Mouse (Mus musculus): ENCODE measurements around the gene Phf21b. TPM values are rescaled to one million over a fixed set of nuclear protein-coding genes. Genes with fewer than 3 reads are reported as not detected.

The Phf21b gene
- polyA plus RNA-seq, 1 experiment from 2014 or later = 10.2 TPM

- Histone ChIP-seq H3K4me1 (replicated peaks; ENCODE audit: control insufficient read depth, insufficient read depth, low read length) (peaks cover 45% of the 10 kb centered on the region), H3K27me3 (replicated peaks; ENCODE audit: control insufficient read depth, insufficient read depth, low read length) (no peaks in the 10 kb centered on the region), H3K27ac (ENCODE audit: low read length) (peak overlapping the region; percentile 98), H3K9ac (replicated peaks; ENCODE audit: low read depth, low read length) (peak overlapping the region; percentile 88), H3K4me2 (ENCODE audit: low read length) (peak overlapping the region; percentile 74), H3K9me3 (ENCODE audit: control insufficient read depth, low read length) (no peaks in the 10 kb centered on the region), H3K4me3 (replicated peaks; ENCODE audit: low read length) (peak overlapping the region; percentile 78), H3K36me3 (ENCODE audit: control insufficient read depth, insufficient read depth) (no peaks in the 10 kb centered on the region)
- ATAC-seq = no peak
- 2% methylated on average over 10 of the region's 10 CpGs for WGBS
Observed at GRCm38 (mm10) chr15:84852457-84853070, 3.3 kb downstream of the Phf21b start.

- 95% methylated on average over 1 of the region's 1 CpGs for WGBS
- peaks cover 47% of the 10 kb centered on the region for H3K4me1 ChIP-seq (replicated peaks; ENCODE audit: control insufficient read depth, insufficient read depth, low read length)
- H3K9ac ChIP-seq (replicated peaks; ENCODE audit: low read depth, low read length) = no peak overlapping the region
- H3K27ac ChIP-seq (ENCODE audit: low read length) = no peak overlapping the region
- no peaks in the 10 kb centered on the region for H3K9me3 ChIP-seq (ENCODE audit: control insufficient read depth, low read length)
- H3K4me3 ChIP-seq (replicated peaks; ENCODE audit: low read length) = no peak overlapping the region
- H3K27me3 ChIP-seq (replicated peaks; ENCODE audit: control insufficient read depth, insufficient read depth, low read length) = no peaks in the 10 kb centered on the region
- ATAC-seq = no peak
- H3K36me3 ChIP-seq (ENCODE audit: control insufficient read depth, insufficient read depth) = no peaks in the 10 kb centered on the region
- no peak overlapping the region for H3K4me2 ChIP-seq (ENCODE audit: low read length)
Observed at GRCm38 (mm10) chr15:84850321-84850720, 5.5 kb downstream of the Phf21b start.

GRCm38 (mm10) chr15:84846216-84846615 is 9.6 kb downstream of the Phf21b start:
- H3K4me1 ChIP-seq (replicated peaks; ENCODE audit: control insufficient read depth, insufficient read depth, low read length) = peaks cover 64% of the 10 kb centered on the region
- WGBS = 17% methylated on average over 3 of the region's 3 CpGs
- H3K27ac ChIP-seq (ENCODE audit: low read length) = peak overlapping the region; percentile 19; the same call in 1 of the 2 replicates
- no peak overlapping the region for H3K4me3 ChIP-seq (replicated peaks; ENCODE audit: low read length)
- no peaks in the 10 kb centered on the region for H3K9me3 ChIP-seq (ENCODE audit: control insufficient read depth, low read length)
- no peak overlapping the region for H3K4me2 ChIP-seq (ENCODE audit: low read length)
- no peak for ATAC-seq
- no peaks in the 10 kb centered on the region for H3K27me3 ChIP-seq (replicated peaks; ENCODE audit: control insufficient read depth, insufficient read depth, low read length)
- no peak overlapping the region for H3K9ac ChIP-seq (replicated peaks; ENCODE audit: low read depth, low read length)
- no peaks in the 10 kb centered on the region for H3K36me3 ChIP-seq (ENCODE audit: control insufficient read depth, insufficient read depth)

DNA sequence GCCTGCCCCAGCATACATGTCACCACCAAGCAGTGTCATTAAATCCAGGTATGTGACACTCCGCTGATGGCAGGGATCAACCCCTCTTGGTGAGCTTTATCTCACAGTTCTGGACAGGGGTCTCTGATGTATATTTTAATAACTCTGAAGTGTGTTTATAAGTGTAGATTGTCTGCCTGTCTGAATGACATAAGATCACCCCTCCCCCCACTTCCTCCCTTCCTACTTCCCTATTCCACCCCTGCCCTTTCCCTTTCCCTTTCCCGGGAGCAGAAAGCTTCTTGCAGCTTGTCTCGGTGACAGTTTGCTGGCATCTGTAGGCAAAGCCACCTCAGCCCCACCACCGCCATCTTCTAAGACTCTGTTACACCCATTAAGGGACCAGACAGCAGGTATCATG is 11.0 kb downstream of the Phf21b start:
- H3K4me3 ChIP-seq (replicated peaks; ENCODE audit: low read length) = no peak overlapping the region
- no peaks in the 10 kb centered on the region for H3K36me3 ChIP-seq (ENCODE audit: control insufficient read depth, insufficient read depth)
- 75% methylated on average over 4 of the region's 4 CpGs for WGBS
- H3K4me2 ChIP-seq (ENCODE audit: low read length) = no peak overlapping the region
- H3K4me1 ChIP-seq (replicated peaks; ENCODE audit: control insufficient read depth, insufficient read depth, low read length) = peaks cover 54% of the 10 kb centered on the region
- H3K27ac ChIP-seq (ENCODE audit: low read length) = no peak overlapping the region
- no peak overlapping the region for H3K9ac ChIP-seq (replicated peaks; ENCODE audit: low read depth, low read length)
- no peaks in the 10 kb centered on the region for H3K27me3 ChIP-seq (replicated peaks; ENCODE audit: control insufficient read depth, insufficient read depth, low read length)
- no peak for ATAC-seq
- H3K9me3 ChIP-seq (ENCODE audit: control insufficient read depth, low read length) = no peaks in the 10 kb centered on the region

DNA sequence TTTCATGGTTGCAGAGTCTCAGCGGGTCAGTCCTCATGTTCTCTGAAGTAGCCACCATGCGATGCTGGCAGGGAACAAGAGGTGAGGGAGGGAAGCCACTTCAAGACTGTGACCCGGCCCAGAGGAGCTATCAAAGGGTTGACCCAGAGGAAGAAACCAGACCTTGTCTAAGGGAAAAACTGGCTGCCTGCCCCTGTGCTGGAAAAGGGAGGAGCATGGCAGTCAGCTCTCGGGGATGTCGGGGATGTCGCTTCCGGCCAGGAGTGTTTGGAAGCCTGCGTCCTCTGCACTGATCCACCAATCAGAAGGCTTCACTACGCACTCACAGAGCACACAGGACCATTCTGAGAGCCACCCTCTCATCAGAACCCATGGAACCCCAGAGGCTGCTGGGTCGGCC is 12.8 kb downstream of the Phf21b start:
- Histone ChIP-seq H3K27ac (ENCODE audit: low read length) (no peak overlapping the region), H3K9ac (replicated peaks; ENCODE audit: low read depth, low read length) (no peak overlapping the region), H3K9me3 (ENCODE audit: control insufficient read depth, low read length) (no peaks in the 10 kb centered on the region), H3K27me3 (replicated peaks; ENCODE audit: control insufficient read depth, insufficient read depth, low read length) (no peaks in the 10 kb centered on the region), H3K4me1 (replicated peaks; ENCODE audit: control insufficient read depth, insufficient read depth, low read length) (peaks cover 54% of the 10 kb centered on the region), H3K4me3 (replicated peaks; ENCODE audit: low read length) (no peak overlapping the region), H3K4me2 (ENCODE audit: low read length) (no peak overlapping the region), H3K36me3 (ENCODE audit: control insufficient read depth, insufficient read depth) (no peaks in the 10 kb centered on the region)
- WGBS = 56% methylated on average over 10 of the region's 10 CpGs
- ATAC-seq = no peak

- Histone ChIP-seq H3K36me3 (ENCODE audit: control insufficient read depth, insufficient read depth) (no peaks in the 10 kb centered on the region), H3K27ac (ENCODE audit: low read length) (no peak overlapping the region), H3K4me3 (replicated peaks; ENCODE audit: low read length) (no peak overlapping the region), H3K4me1 (replicated peaks; ENCODE audit: control insufficient read depth, insufficient read depth, low read length) (peaks cover 51% of the 10 kb centered on the region), H3K27me3 (replicated peaks; ENCODE audit: control insufficient read depth, insufficient read depth, low read length) (no peaks in the 10 kb centered on the region), H3K9ac (replicated peaks; ENCODE audit: low read depth, low read length) (no peak overlapping the region), H3K4me2 (ENCODE audit: low read length) (no peak overlapping the region), H3K9me3 (ENCODE audit: control insufficient read depth, low read length) (no peaks in the 10 kb centered on the region)
- ATAC-seq = peak; percentile 49; the same call in 1 of the 2 replicates
- WGBS = 16% methylated on average over 19 of the region's 19 CpGs
Observed at GRCm38 (mm10) chr15:84841925-84842821, 13.7 kb downstream of the Phf21b start.

DNA sequence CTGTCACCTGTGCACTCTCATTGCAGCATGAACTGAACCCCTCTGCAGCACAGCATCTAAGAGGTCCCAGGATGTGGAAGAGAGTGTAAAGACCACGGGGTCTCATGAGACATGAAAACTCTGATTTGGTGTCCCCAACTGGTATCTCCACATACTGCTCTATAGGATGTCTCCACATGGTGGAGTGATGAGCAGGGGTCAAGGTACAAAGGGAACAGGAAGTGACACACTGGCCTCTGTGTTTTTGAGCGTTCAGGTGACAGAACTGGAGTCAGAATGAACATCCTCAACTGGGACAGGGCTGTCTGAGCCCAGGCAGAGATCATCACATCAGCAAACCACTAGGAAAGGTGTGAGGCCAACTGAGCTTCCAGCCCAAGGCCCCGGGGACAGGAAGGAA is 15.3 kb downstream of the Phf21b start:
- Histone ChIP-seq H3K9ac (replicated peaks; ENCODE audit: low read depth, low read length) (no peak overlapping the region), H3K27me3 (replicated peaks; ENCODE audit: control insufficient read depth, insufficient read depth, low read length) (no peaks in the 10 kb centered on the region), H3K4me2 (ENCODE audit: low read length) (no peak overlapping the region), H3K4me3 (replicated peaks; ENCODE audit: low read length) (no peak overlapping the region), H3K4me1 (replicated peaks; ENCODE audit: control insufficient read depth, insufficient read depth, low read length) (peaks cover 42% of the 10 kb centered on the region), H3K27ac (ENCODE audit: low read length) (no peak overlapping the region), H3K36me3 (ENCODE audit: control insufficient read depth, insufficient read depth) (no peaks in the 10 kb centered on the region), H3K9me3 (ENCODE audit: control insufficient read depth, low read length) (no peaks in the 10 kb centered on the region)
- no peak for ATAC-seq
- 73% methylated on average over 3 of the region's 3 CpGs for WGBS

DNA sequence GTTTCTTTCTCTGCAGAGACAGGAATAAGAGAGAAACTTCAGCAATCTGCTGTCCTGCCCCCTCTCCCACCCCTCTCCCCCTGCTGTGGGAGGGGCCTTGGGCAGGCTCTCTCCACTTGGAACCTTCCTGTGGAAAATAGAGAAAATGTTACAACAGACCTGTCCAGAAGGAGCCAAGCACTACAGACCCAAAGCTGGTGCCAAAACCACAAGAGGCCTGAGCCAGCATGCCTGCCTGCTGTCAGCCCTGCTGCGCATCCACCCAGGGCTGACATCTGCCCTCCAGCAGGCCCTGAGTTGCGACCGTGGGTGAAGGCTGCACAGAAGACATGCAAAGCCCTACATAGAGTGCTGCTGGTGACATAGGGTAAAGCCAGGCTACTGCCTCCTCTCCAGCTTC is 16.3 kb downstream of the Phf21b start:
- ATAC-seq = no peak
- Histone ChIP-seq H3K27ac (ENCODE audit: low read length) (no peak overlapping the region), H3K4me3 (replicated peaks; ENCODE audit: low read length) (no peak overlapping the region)

DNA sequence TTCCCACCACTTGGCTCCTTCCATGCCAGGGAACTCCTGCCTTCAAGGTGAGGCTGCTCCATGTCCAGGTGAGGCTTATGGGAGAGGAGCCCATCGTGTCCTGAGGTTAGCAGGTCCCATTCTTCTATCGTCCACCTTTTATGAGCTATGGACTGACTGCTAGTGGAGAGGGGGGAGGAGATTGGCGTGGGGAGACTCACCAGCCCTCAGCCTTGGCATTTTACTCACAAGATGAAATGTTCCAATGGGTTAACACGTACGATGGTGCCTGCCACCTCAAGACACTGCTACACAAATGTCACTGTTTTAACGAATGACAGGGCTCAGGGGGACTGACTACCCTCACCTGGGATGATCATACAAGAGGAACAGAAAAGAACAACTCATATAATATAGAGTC is 18.0 kb downstream of the Phf21b start:
- H3K4me2 ChIP-seq (ENCODE audit: low read length) = no peak overlapping the region
- H3K4me3 ChIP-seq (replicated peaks; ENCODE audit: low read length) = no peak overlapping the region
- H3K9me3 ChIP-seq (ENCODE audit: control insufficient read depth, low read length) = no peaks in the 10 kb centered on the region
- 88% methylated on average over 6 of the region's 6 CpGs for WGBS
- H3K27ac ChIP-seq (ENCODE audit: low read length) = no peak overlapping the region
- no peaks in the 10 kb centered on the region for H3K27me3 ChIP-seq (replicated peaks; ENCODE audit: control insufficient read depth, insufficient read depth, low read length)
- H3K36me3 ChIP-seq (ENCODE audit: control insufficient read depth, insufficient read depth) = no peaks in the 10 kb centered on the region
- H3K4me1 ChIP-seq (replicated peaks; ENCODE audit: control insufficient read depth, insufficient read depth, low read length) = peaks cover 24% of the 10 kb centered on the region
- ATAC-seq = no peak
- H3K9ac ChIP-seq (replicated peaks; ENCODE audit: low read depth, low read length) = no peak overlapping the region

More for the DNA sequence above, 16.3 kb downstream of the Phf21b start:
- WGBS = 52% methylated on average over 3 of the region's 3 CpGs
- Histone ChIP-seq H3K9me3 (ENCODE audit: control insufficient read depth, low read length) (no peaks in the 10 kb centered on the region), H3K9ac (replicated peaks; ENCODE audit: low read depth, low read length) (no peak overlapping the region), H3K36me3 (ENCODE audit: control insufficient read depth, insufficient read depth) (no peaks in the 10 kb centered on the region), H3K27me3 (replicated peaks; ENCODE audit: control insufficient read depth, insufficient read depth, low read length) (no peaks in the 10 kb centered on the region), H3K4me1 (replicated peaks; ENCODE audit: control insufficient read depth, insufficient read depth, low read length) (peaks cover 35% of the 10 kb centered on the region), H3K4me2 (ENCODE audit: low read length) (no peak overlapping the region)

Data from forebrain, embryonic 16.5 days (tissue).